Mouse (Mus musculus): ENCODE measurements at regions not wholly inside any gene's neighbourhood (a gene's known extent, or its start where the extent isn't known, plus 50 kb on each side); places are given as distances from the start of the nearest gene placed in this dataset.

DNA sequence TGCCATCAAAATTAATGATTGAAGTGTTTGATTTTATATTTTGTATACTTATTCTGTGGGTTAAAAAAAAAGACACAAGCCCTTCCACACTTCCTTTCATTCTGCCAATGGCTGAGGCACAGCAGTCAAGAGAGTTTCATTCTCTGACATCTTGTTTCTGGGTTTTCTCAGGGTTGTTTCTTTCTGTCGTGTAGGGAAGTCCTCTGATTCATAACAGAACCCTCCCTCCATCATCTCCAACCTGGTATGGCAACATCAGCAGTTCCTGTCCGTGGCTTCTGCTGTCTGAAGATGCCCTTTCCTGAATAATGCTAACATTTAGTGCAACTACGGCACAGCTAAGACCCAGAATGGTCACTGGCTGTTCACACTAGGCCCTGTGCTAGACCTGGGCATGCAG lies 167.3 kb downstream of the Hs3st3b1 start:
- DNase-seq, result no peak

DNA sequence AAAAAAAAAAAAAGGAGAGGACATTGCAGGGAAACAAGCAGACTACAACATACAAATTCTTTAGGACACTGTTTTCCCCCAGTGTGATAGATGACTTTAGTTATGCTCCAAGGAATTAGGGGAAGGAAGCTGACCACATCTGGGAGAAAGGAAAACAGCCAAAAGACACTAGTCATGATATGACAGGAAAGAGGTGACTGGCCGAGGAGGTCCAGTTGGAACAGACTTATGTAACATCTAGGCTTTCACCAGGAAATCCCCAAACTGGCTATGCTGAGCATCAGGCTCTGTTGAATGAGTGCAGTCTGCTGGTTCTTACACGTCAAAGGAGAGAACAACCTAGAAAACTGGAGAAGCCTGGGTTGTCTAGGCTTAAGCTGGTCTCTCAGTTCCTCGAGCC lies 163.8 kb downstream of the Hs3st3b1 start:
- no peak for DNase-seq

DNA sequence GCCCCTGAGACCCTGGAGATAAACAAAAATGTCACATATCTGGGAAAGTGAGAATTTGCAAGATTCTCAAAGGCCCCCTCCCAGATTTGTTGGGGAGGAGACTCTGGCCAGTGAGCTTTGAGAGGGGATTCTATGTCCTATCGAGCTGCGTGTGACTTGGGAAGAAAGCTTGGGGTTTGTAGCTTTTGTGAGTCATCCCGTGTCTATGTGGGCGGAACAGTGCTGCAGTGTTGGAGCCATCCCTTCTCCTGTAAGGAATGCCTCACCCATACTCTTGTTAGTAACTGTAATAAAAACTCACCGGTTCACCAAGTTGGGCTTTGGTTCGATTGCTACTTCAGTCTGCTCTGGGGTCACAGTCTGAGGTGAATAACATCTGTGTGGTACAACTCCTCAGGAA lies 160.5 kb downstream of the Hs3st3b1 start:
- DNase-seq, result no peak

DNA sequence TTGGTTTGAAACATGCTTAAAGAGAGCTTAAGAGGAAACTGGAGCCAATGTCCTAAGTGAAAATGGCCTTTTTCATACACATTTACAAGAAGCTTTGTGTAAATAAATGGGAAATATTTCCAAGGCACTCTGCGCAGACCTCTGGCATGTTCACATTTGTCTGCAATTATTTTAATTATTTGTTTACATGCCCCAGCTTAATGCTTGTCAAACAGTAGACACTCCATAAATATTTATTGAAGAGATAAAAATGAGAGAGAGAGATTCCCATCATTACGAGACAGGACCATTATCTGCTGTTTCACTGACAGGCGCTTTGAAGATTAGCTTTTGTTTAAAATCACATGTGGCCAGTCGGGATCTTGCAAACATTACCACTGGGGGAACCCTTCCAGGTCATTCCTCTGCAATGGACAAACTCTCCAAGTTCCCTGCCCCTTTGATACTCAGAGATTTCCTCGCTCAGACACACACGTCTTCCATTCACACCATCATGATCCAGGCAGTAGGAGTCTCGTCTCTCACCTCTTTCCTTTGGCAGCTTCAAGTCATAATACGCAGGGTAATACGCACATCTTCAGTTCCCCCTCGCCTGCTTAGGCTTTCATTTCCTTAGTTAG lies 154.3 kb downstream of the Hs3st3b1 start:
- DNase-seq, result no peak

DNA sequence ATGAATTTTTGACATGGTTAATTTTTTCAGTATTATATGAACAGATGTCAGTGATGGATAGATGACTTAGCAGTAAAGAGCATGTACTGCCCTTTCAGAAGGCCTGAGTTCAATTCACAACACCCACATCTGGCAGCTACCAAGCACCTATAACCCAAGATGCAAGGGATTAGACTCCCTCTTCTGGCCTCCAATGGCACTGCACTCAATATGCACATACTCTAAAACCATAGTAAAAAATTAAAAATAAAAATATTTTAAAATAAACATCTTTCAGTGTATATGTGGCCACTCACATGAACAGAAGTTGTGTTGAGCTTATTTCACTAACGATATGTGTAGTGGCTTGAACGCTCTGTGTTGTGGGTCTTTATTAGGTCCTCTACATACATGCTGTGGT lies 152.4 kb downstream of the Hs3st3b1 start:
- DNase-seq, result no peak

DNA sequence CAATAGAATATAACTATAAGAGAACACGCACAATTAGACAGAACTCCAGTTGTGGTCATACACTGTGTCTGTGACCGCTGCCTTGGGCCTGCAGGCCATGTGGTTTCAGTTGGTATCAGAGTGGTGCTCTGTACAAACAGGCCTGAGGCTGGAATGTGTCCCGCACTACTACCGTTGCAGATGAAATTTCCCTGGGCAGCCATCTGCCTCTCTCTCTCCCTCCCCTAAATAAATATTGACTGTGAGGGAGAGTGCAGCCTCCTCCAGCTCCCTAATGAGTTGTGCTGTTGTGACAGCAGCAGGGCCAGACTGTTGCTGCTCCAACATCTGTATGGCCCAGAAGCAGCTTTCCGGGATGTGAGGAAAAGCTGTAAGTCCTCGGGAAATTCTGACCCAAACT lies 146.7 kb downstream of the Hs3st3b1 start:
- no peak for DNase-seq

DNA sequence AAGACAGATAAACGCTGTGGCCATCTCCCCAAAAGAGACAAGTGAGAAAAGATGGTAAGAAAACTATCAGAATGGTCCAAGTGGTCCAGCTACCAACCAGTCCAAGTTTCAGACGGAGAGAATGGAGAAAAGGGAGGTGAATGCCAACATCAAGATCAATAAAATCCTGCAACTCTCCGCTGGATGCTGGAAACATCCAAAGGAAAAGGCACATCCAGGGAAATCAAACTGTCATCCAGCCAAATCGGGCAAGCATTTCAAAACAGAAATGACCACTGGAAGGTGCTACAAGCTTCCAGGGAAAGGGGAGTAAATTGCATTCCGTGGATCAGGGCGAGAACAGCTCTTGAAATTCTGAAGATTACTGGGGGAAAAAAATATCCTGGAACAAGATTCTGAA lies 142.7 kb downstream of the Hs3st3b1 start:
- DNase-seq, result no peak

DNA sequence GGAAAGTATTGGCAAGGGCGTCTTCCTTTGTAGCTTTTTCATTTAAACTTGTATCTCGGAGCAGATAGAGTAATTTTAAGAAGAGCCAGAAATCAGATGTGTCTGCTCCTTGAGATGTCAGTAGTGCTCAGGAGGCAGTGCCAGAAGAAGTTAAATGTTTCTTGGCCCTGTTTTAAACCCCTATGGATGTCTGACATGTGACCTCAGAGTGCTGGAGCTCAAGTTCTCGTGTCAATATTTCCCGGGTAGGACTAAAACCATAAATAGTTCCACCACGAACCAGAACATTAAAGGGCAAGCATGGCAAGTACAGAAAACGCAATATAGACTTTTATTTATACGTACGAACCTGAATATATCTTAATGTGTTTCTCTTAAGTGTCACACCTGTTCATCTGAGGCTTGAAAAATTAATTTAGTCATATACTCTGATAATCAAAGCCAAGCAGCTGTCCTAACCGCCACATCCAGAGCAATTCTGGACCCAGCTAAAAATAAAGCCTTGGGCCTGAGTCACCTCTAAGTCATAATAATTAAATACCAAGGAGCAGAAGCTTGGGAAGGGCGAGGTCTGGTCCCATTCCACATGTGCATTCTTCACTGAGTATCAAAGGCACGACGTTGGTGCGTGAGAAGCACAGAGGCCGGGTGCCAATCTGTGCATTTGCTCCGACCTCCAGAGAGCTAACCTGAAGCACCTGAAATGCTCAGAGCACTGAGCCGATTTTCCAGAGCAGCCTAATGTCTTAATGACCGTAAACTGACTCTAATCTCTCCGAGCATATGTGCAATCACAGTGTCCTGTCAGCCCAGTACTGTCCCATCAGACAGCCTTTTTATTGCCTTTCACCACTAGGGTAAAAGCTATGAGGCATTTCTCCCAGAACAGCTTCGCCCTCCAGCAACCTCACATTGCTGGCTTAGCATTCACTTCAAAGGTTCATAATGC lies 139.8 kb downstream of the Hs3st3b1 start:
- no peak for DNase-seq

DNA sequence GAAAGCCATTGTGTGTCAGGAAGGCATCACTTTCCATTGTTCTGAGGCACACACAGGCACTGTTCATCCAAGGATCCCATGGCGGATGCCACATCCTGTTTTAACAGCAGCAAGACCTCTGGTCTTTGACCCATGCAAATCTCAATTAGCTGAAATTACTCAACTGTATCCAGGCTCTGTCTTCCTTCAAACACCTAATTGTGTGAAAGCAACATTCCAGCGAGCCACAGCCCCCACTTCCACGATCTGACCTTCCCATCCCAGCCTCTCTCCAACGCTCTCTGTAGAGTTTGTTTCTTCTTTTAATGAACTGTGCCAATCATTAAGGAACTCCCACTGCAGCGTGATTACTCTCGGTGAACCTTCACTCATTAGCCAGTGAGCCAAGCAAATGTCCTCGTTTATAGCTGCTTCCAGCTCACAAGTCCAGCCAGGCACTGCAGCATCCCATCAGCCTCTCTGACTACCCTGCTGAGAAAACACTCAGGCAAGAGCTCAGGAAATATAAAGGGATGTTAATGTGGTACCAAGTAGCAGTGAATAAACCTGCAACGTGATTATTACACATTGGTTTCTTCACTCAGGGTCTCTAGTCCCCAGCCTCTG lies 136.7 kb downstream of the Hs3st3b1 start:
- DNase-seq, result no peak

DNA sequence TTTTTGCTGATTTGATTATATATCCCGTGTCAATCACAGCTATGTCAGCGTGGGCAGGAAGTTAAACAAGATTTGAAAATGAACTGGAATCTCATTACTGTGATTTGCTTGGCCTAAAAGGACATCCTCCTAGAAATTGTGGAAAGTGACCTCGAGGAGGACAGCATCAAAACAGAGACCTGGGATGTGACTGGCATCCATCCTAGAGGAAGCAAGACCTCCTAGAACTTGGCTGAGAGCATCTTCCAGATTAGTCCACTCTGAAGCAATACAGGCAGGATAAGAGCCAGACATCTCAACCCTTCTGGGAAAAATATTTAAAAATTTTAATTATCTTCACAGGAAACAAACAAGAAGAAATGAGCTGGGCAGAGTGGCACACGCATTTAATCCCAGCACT lies 136.1 kb downstream of the Hs3st3b1 start:
- DNase-seq, result no peak

DNA sequence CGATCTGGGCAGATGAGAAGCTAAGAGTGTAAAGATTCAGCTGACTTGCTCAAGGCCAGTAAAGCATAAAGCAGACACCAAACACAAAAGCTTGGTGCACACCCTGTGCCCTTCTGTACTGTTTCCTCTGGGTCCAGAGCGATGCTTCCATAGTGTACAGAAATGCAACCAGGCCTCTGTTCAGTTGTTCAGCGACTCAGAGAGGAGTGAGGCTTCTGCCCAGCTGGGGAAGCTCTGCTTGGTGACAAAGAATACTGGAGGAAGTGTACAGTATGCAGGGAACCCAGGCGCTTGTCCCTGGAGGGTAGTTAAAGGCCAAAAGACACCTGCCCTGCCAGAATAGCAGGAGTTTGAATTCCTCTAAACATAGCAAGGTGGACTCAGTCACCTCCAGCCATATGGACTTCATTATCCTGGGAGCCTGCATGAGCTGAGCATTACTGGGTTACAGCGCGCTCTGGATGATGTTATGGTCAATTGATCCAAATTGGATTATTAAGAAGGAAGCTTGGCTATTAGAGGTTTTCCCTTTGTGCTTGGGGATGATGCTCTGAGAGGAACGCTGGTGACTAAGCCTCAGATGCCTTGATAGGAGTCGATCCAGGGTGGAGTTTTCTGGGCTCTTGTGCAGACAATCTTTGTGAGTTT lies 132.5 kb downstream of the Hs3st3b1 start:
- DNase-seq, result no peak

DNA sequence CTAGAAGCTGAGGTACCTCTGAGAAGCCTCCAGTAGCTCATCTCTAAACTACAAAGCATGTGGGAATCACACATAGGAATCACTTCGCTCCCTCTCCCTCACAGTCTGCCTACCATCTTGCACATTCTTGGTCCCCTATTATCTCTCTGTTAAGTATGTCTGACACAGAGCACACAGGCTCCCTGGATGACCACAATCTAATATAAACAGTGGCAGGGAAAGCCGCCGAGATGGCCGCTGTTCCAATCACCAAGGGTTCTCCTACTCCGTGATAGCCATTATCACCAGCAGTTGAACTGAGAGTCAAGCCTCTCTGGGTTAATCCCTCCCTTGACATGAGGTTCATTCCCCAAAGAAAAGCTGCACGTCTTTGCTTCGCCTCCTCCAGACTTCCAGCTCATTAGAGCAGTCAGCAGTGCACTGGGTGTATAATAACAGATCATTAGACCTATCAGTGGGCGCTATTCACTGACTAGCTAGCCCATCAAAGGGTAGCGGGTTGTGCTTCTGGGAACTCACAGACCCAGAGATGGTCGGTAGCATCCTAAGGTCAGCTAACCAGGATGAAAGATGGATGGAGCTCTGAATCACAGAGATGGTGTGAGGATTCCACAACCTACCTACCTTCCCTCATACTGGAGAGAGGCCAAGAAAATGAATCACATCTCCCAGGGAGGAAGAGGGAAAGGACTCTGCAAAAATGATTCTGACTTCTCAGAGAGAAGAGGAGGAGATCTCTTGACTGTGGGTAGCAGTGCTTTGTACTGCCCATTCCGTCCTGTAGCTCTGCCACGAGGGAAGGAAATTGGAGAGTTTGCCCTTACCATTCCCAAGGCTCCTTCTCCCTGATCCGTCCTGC lies 130.9 kb downstream of the Hs3st3b1 start:
- DNase-seq, result no peak

DNA sequence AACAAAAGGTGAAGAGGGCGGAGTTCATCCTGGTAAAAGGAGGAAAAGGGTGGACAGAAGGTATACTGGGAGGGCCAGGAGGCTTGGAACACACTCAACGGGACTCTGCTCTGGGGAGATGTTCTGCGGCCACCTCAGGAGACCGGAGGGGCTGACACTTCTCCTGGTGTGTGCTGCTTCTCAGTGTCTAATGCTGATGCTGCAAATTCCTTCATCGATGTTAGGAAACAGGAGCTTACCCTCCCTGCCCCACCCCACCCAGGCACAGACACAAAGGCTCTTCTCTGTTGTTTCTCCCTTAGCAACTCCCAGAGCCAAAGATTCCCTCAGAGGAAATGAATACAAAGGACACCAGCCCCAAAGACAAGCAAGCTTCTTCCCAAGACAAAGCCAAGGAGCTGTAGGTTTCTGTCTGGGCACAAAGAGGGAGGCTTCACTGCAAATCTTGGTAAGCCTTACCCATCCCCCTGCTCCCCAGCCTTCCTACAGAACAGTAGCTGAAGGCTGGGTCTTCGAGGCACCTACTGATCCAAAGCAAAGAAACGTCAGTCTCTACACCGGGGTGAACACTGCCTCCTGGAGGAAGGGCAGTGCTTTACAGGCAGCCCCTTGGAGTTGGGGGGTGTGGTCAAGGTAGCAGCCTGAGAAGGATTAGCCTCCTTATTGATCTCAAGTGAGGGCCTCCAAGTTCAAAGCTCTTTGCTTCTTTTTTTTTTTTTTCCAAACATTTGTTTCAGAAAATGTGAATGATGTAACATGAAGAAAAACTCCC lies 128.2 kb downstream of the Hs3st3b1 start:
- no peak for DNase-seq

DNA sequence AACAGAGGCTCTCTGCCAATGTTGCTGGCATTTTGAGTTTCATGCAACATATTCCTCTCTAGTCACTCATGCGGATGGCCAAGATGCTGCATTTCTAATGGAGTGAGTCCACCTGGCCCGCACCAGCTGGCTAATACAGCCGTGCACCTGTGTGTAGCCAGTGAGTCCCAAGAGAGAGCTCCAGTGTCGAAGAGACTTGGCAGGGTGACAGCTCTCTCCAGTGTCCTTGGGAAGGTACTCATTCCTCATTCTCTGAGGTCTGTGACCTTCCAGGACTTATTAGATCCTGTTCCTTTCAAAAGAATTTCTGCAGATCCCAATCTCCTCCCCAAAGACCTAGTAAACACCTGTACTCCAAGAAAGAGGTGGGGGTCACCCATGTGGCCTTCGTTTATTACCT lies 109.9 kb downstream of the Hs3st3b1 start:
- DNase-seq, result peak; percentile 53

DNA sequence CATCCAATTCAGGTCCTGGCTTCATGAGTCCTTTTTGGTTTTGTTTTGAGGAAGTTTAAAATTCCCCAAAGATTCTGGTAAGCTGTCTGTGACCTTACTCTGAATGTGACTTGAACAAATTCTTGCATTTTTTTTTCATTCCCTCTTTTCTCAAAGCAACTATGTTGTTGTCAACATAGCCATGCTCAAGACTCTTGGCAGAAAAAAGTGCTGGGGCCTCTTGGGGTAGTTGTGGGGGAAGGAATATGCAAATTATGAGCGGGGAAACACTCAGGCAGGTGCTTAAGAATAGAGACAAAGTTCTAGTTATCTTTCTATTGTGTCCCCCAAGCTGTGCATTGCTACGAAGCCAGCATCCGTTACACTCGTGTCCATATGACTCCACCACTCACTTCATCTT lies 99.2 kb downstream of the Hs3st3b1 start:
- DNase-seq, result no peak

DNA sequence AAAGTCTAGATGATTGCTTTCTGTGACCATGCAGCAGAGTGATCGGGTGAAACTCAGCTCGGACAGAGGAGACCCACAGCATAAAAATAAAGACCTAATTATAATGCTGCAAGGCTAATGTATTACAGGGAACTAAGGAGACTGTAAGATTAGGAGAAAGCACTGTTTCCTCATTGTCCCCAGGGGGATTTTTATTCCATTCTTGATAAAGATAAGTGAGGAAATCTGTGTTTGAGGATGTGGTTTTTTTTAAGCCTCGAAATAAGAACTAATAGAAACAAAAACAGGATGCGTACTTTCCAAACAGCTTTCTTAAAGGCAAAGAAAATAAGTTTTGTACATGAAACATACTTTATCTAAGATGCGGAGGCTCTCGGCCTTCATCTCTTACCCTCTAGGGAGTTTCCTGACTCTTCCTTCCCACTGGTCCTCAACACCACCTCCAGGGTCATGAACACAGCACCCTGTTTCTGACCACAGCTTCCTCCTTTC lies 94.8 kb downstream of the Hs3st3b1 start:
- DNase-seq, result no peak

DNA sequence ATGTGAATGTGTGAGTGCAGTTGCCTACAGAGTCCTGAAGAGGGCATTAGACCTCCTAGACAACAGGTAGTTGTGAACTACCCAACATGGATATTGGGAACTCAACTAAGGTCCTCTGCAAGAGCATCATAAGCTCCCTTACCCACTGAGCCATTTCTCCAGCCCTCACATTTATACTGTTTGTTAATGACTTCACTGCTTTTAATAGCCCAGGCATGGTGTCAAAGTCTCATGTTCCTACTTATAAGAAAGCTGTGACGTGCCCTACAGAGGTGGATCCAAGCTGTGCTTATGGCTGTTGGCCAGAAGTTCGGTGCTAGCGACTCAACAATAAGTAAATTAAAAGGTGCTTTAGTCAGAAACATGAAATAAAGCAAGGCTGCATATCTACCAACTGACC lies 88.6 kb downstream of the Hs3st3b1 start:
- no peak for DNase-seq

DNA sequence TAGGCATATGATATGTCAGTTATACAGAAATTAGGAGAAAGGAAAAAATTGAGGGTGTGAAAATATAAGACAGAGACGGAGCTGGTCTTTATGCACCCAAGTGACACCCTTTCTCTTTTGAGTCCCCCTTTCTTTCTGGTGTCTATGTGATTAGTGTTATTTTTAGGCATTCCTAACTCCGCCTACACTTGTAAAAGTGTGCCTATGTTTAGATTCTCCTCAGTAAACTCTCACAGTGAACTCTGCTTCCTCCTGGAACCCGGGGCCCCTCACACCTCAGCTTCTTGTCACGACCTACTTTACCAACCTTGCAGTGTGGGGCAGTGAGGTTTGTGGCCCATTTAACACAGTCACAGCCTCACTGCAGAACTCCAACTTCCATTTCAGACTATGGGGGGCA lies 88.0 kb downstream of the Hs3st3b1 start:
- DNase-seq, result no peak

DNA sequence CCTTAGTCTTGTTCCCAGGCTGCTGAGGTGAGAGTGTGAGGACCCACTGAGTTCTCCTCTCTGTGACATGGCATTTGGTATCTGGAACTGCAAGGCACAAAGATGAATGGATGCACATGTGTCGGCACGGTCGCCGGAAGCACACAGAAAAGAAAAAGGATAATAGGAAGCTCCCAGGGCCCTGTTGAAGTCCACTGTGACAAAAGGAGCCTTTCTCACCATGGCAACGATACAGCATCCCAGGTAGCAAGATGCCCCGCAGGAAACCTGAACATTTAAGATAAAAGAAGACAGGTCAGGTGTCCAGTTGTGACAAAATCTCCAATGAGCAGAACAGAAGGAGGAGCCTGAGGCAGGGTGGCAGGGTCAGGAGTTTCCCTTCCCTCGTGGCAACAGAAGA lies 87.5 kb downstream of the Hs3st3b1 start:
- no peak for DNase-seq
